19 mouse cellular contexts compared by ENCODE assay signal in the genomic region with DNA sequence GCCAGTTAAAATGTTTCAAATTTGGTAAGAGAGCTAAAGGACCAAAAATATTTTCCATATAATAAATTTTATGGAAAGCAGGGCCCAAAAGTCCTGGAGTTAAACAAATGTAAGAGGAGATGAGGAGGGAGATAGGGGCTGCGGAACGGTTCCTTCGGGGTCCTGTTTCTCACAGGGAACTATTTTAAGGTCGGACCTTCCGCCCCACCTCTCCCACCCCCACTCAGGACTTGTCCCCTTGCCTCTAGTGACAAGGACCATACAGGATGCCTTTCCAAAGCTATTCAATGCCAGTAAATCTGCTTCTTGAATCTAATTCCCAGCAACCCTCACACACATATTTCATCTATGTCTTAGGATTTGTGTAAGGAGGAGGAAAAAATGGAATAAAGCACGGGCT.
DNase-seq lines count a peak whose midpoint lies in the region; ATAC-seq and TF ChIP-seq lines count a peak whose summit lies in the region.
"Had no signal": no experiment of that assay in that cellular context is flagged by ENCODE, and none has a peak within 500 bp of the region (broad histone marks: within the 10 kb centered on the region; RNA-seq: fewer than 3 reads in every experiment).

No protein-coding gene starts in this region.

- H3K36me3 ChIP-seq in kidney, embryonic 16.5 days (ENCODE audit: insufficient read depth, low read length), result no peaks in the 10 kb centered on the region
- H3K36me3 ChIP-seq in ES-Bruce4 (ENCODE audit: control insufficient read depth, insufficient read depth, low read length, poor library complexity, severe bottlenecking), result no peaks in the 10 kb centered on the region
- H3K36me3 ChIP-seq: embryonic facial prominence, embryonic 15.5 days; forebrain, embryonic 15.5 days; heart, embryonic 13.5 days; hindbrain, embryonic 15.5 days had no signal

- 0 out of 2 replicates have a peak overlapping the region, but pooled peaks have one; percentile 7 for H3K27ac ChIP-seq in kidney, embryonic 16.5 days (ENCODE audit: low read length)
- H3K27ac ChIP-seq in ES-Bruce4 (ENCODE audit: insufficient read depth, low read length), result no peak overlapping the region; the same call in 1 of the 2 replicates
- peak overlapping the region; percentile 78 for H3K27ac ChIP-seq in embryonic fibroblast, embryonic 13.5 days (ENCODE audit: insufficient read depth, low read length)
- no peak overlapping the region for H3K27ac ChIP-seq in layer of hippocampus, adult 2 months
- H3K27ac ChIP-seq: embryonic facial prominence, embryonic 15.5 days; forebrain, embryonic 15.5 days; heart, embryonic 13.5 days; hindbrain, embryonic 15.5 days had no signal

- TF ChIP-seq POLR2A in ES-Bruce4 (IDR thresholded peaks at IDR 0.05; ENCODE audit: insufficient read depth, low read length), result no peak
- no peak for TF ChIP-seq POLR2A in embryonic fibroblast, embryonic 13.5 days (IDR thresholded peaks at IDR 0.05; ENCODE audit: low read depth, low read length)

- H3K4me3 ChIP-seq in kidney, embryonic 16.5 days (ENCODE audit: low read length), result no peak overlapping the region
- H3K4me3 ChIP-seq in ES-Bruce4 (ENCODE audit: low read depth, low read length), result no peak overlapping the region
- no peak overlapping the region for H3K4me3 ChIP-seq in embryonic fibroblast, embryonic 13.5 days (ENCODE audit: insufficient read depth, low read length)
- no peak overlapping the region for H3K4me3 ChIP-seq in layer of hippocampus, adult 2 months
- H3K4me3 ChIP-seq: embryonic facial prominence, embryonic 15.5 days; forebrain, embryonic 15.5 days; heart, embryonic 13.5 days; hindbrain, embryonic 15.5 days had no signal

- no peak for TF ChIP-seq EP300 in ES-Bruce4 (IDR thresholded peaks at IDR 0.05; ENCODE audit: insufficient read depth, low read depth, low read length)

- H3K4me1 ChIP-seq in kidney, embryonic 16.5 days (ENCODE audit: insufficient read depth, low read length), result peaks cover 11% of the 10 kb centered on the region; the same call in 1 of the 2 replicates
- H3K4me1 ChIP-seq in ES-Bruce4 (ENCODE audit: control insufficient read depth, insufficient read depth, low read length), result peaks cover 2% of the 10 kb centered on the region
- H3K4me1 ChIP-seq in embryonic fibroblast, embryonic 13.5 days (ENCODE audit: control insufficient read depth, insufficient read depth, low read length), result no peaks in the 10 kb centered on the region

- no peaks in the 10 kb centered on the region for H3K27me3 ChIP-seq in kidney, embryonic 16.5 days (ENCODE audit: insufficient read depth, low read length)
- H3K27me3 ChIP-seq in ES-Bruce4 (ENCODE audit: control insufficient read depth, insufficient read depth, low read length, poor library complexity, severe bottlenecking), result no peaks in the 10 kb centered on the region
- H3K27me3 ChIP-seq: embryonic facial prominence, embryonic 15.5 days; forebrain, embryonic 15.5 days; heart, embryonic 13.5 days; hindbrain, embryonic 15.5 days; Patski had no signal

- H3K9me3 ChIP-seq in kidney, embryonic 16.5 days (ENCODE audit: low read length), result no peaks in the 10 kb centered on the region
- H3K9me3 ChIP-seq in ES-Bruce4 (replicated peaks; ENCODE audit: control insufficient read depth, insufficient read depth, low read length, poor library complexity, severe bottlenecking), result no peaks in the 10 kb centered on the region
- H3K9me3 ChIP-seq: embryonic facial prominence, embryonic 15.5 days; forebrain, embryonic 15.5 days; heart, embryonic 13.5 days; hindbrain, embryonic 15.5 days had no signal

- no peak overlapping the region for H3K9ac ChIP-seq in kidney, embryonic 16.5 days (replicated peaks; ENCODE audit: low read length)
- peak overlapping the region; percentile 43; the same call in 1 of the 2 replicates for H3K9ac ChIP-seq in ES-Bruce4 (ENCODE audit: low read depth, poor library complexity, severe bottlenecking)
- H3K9ac ChIP-seq: embryonic facial prominence, embryonic 15.5 days; forebrain, embryonic 15.5 days; heart, embryonic 13.5 days; hindbrain, embryonic 15.5 days had no signal

- no peak for ATAC-seq in kidney, embryonic 16.5 days (ENCODE audit: low FRiP score, low TSS enrichment)
- ATAC-seq: forebrain, embryonic 15.5 days; Patski had no signal

- 88% methylated on average over 6 of the region's 6 CpGs for WGBS in kidney, embryonic 16.5 days

- H3K4me2 ChIP-seq in kidney, embryonic 16.5 days (replicated peaks; ENCODE audit: low read depth, low read length), result no peak overlapping the region
- H3K4me2 ChIP-seq: embryonic facial prominence, embryonic 15.5 days; forebrain, embryonic 15.5 days; heart, embryonic 13.5 days; hindbrain, embryonic 15.5 days had no signal

- no peak for DNase-seq in kidney, adult 8-10 months
- no peak for DNase-seq in urinary bladder, adult 18-20 months (ENCODE audit: low spot score in 2 of 2)
- DNase-seq in retina, embryonic 14.5 days (ENCODE audit: low spot score), result no peak
- no peak for DNase-seq in layer of hippocampus, adult 2 months (ENCODE audit: low spot score in 2 of 2)
- DNase-seq: adrenal gland, adult 8-10 months; adrenal gland, postnatal 36 days; cerebellum, adult 8-10 months; cerebellum, postnatal 14 days; embryo, embryonic 11 days; gastrocnemius, postnatal 10 days; heart, postnatal 36 days had no signal

- TF ChIP-seq CTCF in ES-Bruce4 (IDR thresholded peaks at IDR 0.05; ENCODE audit: low read depth, low read length), result no peak
- TF ChIP-seq CTCF in embryonic fibroblast, embryonic 13.5 days (IDR thresholded peaks at IDR 0.05; ENCODE audit: borderline replicate concordance, insufficient read depth, low read length), result no peak
- TF ChIP-seq CTCF in layer of hippocampus, adult 2 months (conservative IDR thresholded peaks at IDR 0.05), result no peak

Comparison
In these comparisons a context has a peak if more than half of its experiments do, and no peak if none do; other contexts are left out.
1. H3K27ac ChIP-seq: peak in kidney, embryonic 16.5 days (single experiment) and embryonic fibroblast, embryonic 13.5 days (single experiment); none in ES-Bruce4 (single experiment) and layer of hippocampus, adult 2 months (single experiment).